ENCODE assay signal across 9 mouse cellular contexts in genomic region chr6:83197345-83198004, GRCm38 (mm10). TPM values are rescaled to one million over a fixed set of nuclear protein-coding genes. Genes with fewer than 3 reads are reported as not detected.
DNase-seq lines count a peak whose midpoint lies in the region; ATAC-seq and TF ChIP-seq lines count a peak whose summit lies in the region.
"Had no signal": no experiment of that assay in that cellular context is flagged by ENCODE, and none has a peak within 500 bp of the region (broad histone marks: within the 10 kb centered on the region; RNA-seq: fewer than 3 reads in every experiment).

No protein-coding gene starts in this region.

- TF ChIP-seq CTCF in forebrain, postnatal 0 days (IDR thresholded peaks at IDR 0.05; ENCODE audit: low read depth), result peak; percentile 59

- H3K27me3 ChIP-seq in neural tube, embryonic 11.5 days (ENCODE audit: control insufficient read depth, insufficient read depth, low read length), result no peaks in the 10 kb centered on the region
- H3K27me3 ChIP-seq in forebrain, postnatal 0 days (ENCODE audit: insufficient read depth, low read length), result no peaks in the 10 kb centered on the region
- no peaks in the 10 kb centered on the region for H3K27me3 ChIP-seq in midbrain, embryonic 16.5 days (ENCODE audit: control insufficient read depth, insufficient read depth, low read depth, low read length)

- H3K27ac ChIP-seq in neural tube, embryonic 11.5 days (ENCODE audit: low read depth, low read length), result no peak overlapping the region
- no peak overlapping the region for H3K27ac ChIP-seq in forebrain, postnatal 0 days (ENCODE audit: low read depth, low read length)
- H3K27ac ChIP-seq in midbrain, embryonic 16.5 days (ENCODE audit: low read length), result no peak overlapping the region

- no peak overlapping the region for H3K4me3 ChIP-seq in neural tube, embryonic 11.5 days (ENCODE audit: low read depth, low read length)
- H3K4me3 ChIP-seq in forebrain, postnatal 0 days (ENCODE audit: low read depth, low read length), result no peak overlapping the region
- H3K4me3 ChIP-seq in midbrain, embryonic 16.5 days (ENCODE audit: low read depth, low read length), result no peak overlapping the region

- DNase-seq in neural tube, embryonic 11.5 days (ENCODE audit: low spot score), result peak; percentile 36
- no peak for DNase-seq in neural tube, embryonic 10.5 days (ENCODE audit: extremely low spot score, low spot score)
- peak; percentile 83 for DNase-seq in cerebellum, adult 11 months
- DNase-seq in forebrain, postnatal 0 days, result peak; percentile 69
- DNase-seq in kidney, postnatal 25 days, result peak; percentile 62 to 72

- peaks cover 24% of the 10 kb centered on the region for H3K36me3 ChIP-seq in neural tube, embryonic 11.5 days (ENCODE audit: control insufficient read depth, insufficient read depth, low read length)
- peaks cover 87% of the 10 kb centered on the region for H3K36me3 ChIP-seq in forebrain, postnatal 0 days (ENCODE audit: insufficient read depth)
- peaks cover 68% of the 10 kb centered on the region for H3K36me3 ChIP-seq in midbrain, embryonic 16.5 days (ENCODE audit: control insufficient read depth, insufficient read depth, low read length)

- H3K9me3 ChIP-seq in neural tube, embryonic 11.5 days (ENCODE audit: control insufficient read depth, low read length), result no peaks in the 10 kb centered on the region
- H3K9me3 ChIP-seq in forebrain, postnatal 0 days (ENCODE audit: low read length), result no peaks in the 10 kb centered on the region
- no peaks in the 10 kb centered on the region for H3K9me3 ChIP-seq in midbrain, embryonic 16.5 days (replicated peaks; ENCODE audit: control insufficient read depth, low read length, poor library complexity, severe bottlenecking)

- H3K4me1 ChIP-seq in neural tube, embryonic 11.5 days (ENCODE audit: control insufficient read depth, insufficient read depth, low read length), result no peaks in the 10 kb centered on the region
- no peaks in the 10 kb centered on the region for H3K4me1 ChIP-seq in forebrain, postnatal 0 days (ENCODE audit: insufficient read depth)
- H3K4me1 ChIP-seq in midbrain, embryonic 16.5 days (ENCODE audit: control insufficient read depth, insufficient read depth, low read length), result no peaks in the 10 kb centered on the region

- H3K9ac ChIP-seq in neural tube, embryonic 11.5 days (ENCODE audit: low read length), result no peak overlapping the region
- no peak overlapping the region for H3K9ac ChIP-seq in forebrain, postnatal 0 days
- H3K9ac ChIP-seq in midbrain, embryonic 16.5 days (ENCODE audit: low read depth, low read length), result 0 out of 2 replicates have a peak overlapping the region, but pooled peaks have one; percentile 7

- WGBS in neural tube, embryonic 11.5 days, result 45% methylated on average over 15 of the region's 15 CpGs
- 45% methylated on average over 15 of the region's 15 CpGs for WGBS in forebrain, postnatal 0 days
- 43% methylated on average over 15 of the region's 15 CpGs for WGBS in midbrain, embryonic 16.5 days

- no peak overlapping the region for H3K4me2 ChIP-seq in neural tube, embryonic 11.5 days (ENCODE audit: low read depth)
- H3K4me2 ChIP-seq in forebrain, postnatal 0 days (ENCODE audit: low read depth), result no peak overlapping the region
- no peak overlapping the region for H3K4me2 ChIP-seq in midbrain, embryonic 16.5 days (ENCODE audit: low read length)

- no peak for ATAC-seq in neural tube, embryonic 11.5 days (ENCODE audit: insufficient read depth, low FRiP score, low TSS enrichment)
- peak; percentile 66 for ATAC-seq in forebrain, postnatal 0 days
- peak; percentile 29; the same call in 1 of the 2 replicates for ATAC-seq in midbrain, embryonic 16.5 days
- ATAC-seq in monocyte, adult 5-6 weeks (replicated peaks; ENCODE audit: insufficient number of reproducible peaks, low FRiP score, low TSS enrichment, poor library complexity, severe bottlenecking), result no peak
- no peak; the same call in 1 of the 2 replicates for ATAC-seq in megakaryocyte-erythroid progenitor cell, adult 5-6 weeks (replicated peaks; ENCODE audit: low FRiP score, low TSS enrichment, poor library complexity, severe bottlenecking)

RNA-seq across cellular contexts. Expression of gene Slc4a5, which starts 22.2 kb away (rescaled TPM):
- polyA plus RNA-seq in neural tube, embryonic 11.5 days (2014; fragmentation: Nextera tagmentation; extraction: Ambion mirVana), result 0.28 and 0.77 TPM in 2 replicates
- total RNA-seq in forebrain, postnatal 0 days (2014; rRNA removed), result 1.3 and 1.7 TPM in 2 replicates
- 0.45 and 1.3 TPM in 2 replicates for polyA plus RNA-seq in forebrain, postnatal 0 days (2015; fragmentation: Nextera tagmentation; extraction: Ambion mirVana)
- 0.40 and 0.49 TPM in 2 replicates for polyA plus RNA-seq in midbrain, embryonic 16.5 days (2015; fragmentation: Nextera tagmentation; extraction: Ambion mirVana)
- total RNA-seq in monocyte, adult 5-6 weeks (2017), result not detected in 3 replicates
- total RNA-seq in megakaryocyte-erythroid progenitor cell, adult 5-6 weeks (2014; fragmentation: Nextera tagmentation), result not detected in 2 replicates
- 0.91 TPM in 1 of 2 replicates, not detected in the other for total RNA-seq in megakaryocyte-erythroid progenitor cell, adult 5-6 weeks (2017)
- total RNA-seq: common myeloid progenitor, adult 5-6 weeks had no signal

RNA-seq across cellular contexts. Expression of gene Dctn1, which starts 31.8 kb away (rescaled TPM):
- polyA plus RNA-seq in neural tube, embryonic 11.5 days (2014; fragmentation: Nextera tagmentation; extraction: Ambion mirVana), result 114 and 125 TPM in 2 replicates
- 97.3 and 126 TPM in 2 replicates for total RNA-seq in forebrain, postnatal 0 days (2014; rRNA removed)
- polyA plus RNA-seq in forebrain, postnatal 0 days (2015; fragmentation: Nextera tagmentation; extraction: Ambion mirVana), result 132 and 152 TPM in 2 replicates
- polyA plus RNA-seq in midbrain, embryonic 16.5 days (2015; fragmentation: Nextera tagmentation; extraction: Ambion mirVana), result 161 and 164 TPM in 2 replicates
- total RNA-seq in monocyte, adult 5-6 weeks (2017), result 39.1 to 65.9 TPM (median 51.0 TPM) in 3 replicates
- total RNA-seq in megakaryocyte-erythroid progenitor cell, adult 5-6 weeks (2014; fragmentation: Nextera tagmentation), result 45.8 and 68.1 TPM in 2 replicates
- total RNA-seq in megakaryocyte-erythroid progenitor cell, adult 5-6 weeks (2017), result 30.5 and 42.4 TPM in 2 replicates

RNA-seq across cellular contexts. Expression of gene 1700003E16Rik, which starts 41.3 kb away (rescaled TPM):
- polyA plus RNA-seq in neural tube, embryonic 11.5 days (2014; fragmentation: Nextera tagmentation; extraction: Ambion mirVana), result 1.4 and 1.5 TPM in 2 replicates
- 17.0 and 17.5 TPM in 2 replicates for total RNA-seq in forebrain, postnatal 0 days (2014; rRNA removed)
- 13.9 and 18.3 TPM in 2 replicates for polyA plus RNA-seq in forebrain, postnatal 0 days (2015; fragmentation: Nextera tagmentation; extraction: Ambion mirVana)
- 11.4 and 16.3 TPM in 2 replicates for polyA plus RNA-seq in midbrain, embryonic 16.5 days (2015; fragmentation: Nextera tagmentation; extraction: Ambion mirVana)
- 0.48 TPM in 1 of 3 replicates, not detected in the others for total RNA-seq in monocyte, adult 5-6 weeks (2017)
- 0.52 TPM in 1 of 2 replicates, not detected in the other for total RNA-seq in megakaryocyte-erythroid progenitor cell, adult 5-6 weeks (2014; fragmentation: Nextera tagmentation)
- total RNA-seq in megakaryocyte-erythroid progenitor cell, adult 5-6 weeks (2017), result not detected in 2 replicates
- total RNA-seq: common myeloid progenitor, adult 5-6 weeks had no signal

RNA-seq across cellular contexts. Expression of gene Wdr54, which starts 41.3 kb away (rescaled TPM):
- 12.2 and 14.5 TPM in 2 replicates for polyA plus RNA-seq in neural tube, embryonic 11.5 days (2014; fragmentation: Nextera tagmentation; extraction: Ambion mirVana)
- total RNA-seq in forebrain, postnatal 0 days (2014; rRNA removed), result 11.1 and 13.4 TPM in 2 replicates
- 19.7 and 24.1 TPM in 2 replicates for polyA plus RNA-seq in forebrain, postnatal 0 days (2015; fragmentation: Nextera tagmentation; extraction: Ambion mirVana)
- polyA plus RNA-seq in midbrain, embryonic 16.5 days (2015; fragmentation: Nextera tagmentation; extraction: Ambion mirVana), result 20.1 and 22.9 TPM in 2 replicates
- 0.11 to 0.29 TPM in 2 of 3 replicates, not detected in the other for total RNA-seq in monocyte, adult 5-6 weeks (2017)
- total RNA-seq in megakaryocyte-erythroid progenitor cell, adult 5-6 weeks (2014; fragmentation: Nextera tagmentation), result 4.5 TPM in 1 of 2 replicates, not detected in the other
- total RNA-seq in megakaryocyte-erythroid progenitor cell, adult 5-6 weeks (2017), result not detected in 2 replicates
- total RNA-seq: common myeloid progenitor, adult 5-6 weeks had no signal

Comparison
In these comparisons a context has a peak if more than half of its experiments do, and no peak if none do; other contexts are left out.
1. ATAC-seq: peak in forebrain, postnatal 0 days (single experiment) and midbrain, embryonic 16.5 days (single experiment); none in neural tube, embryonic 11.5 days (single experiment), monocyte, adult 5-6 weeks (single experiment) and megakaryocyte-erythroid progenitor cell, adult 5-6 weeks (single experiment).
2. RNA of gene 1700003E16Rik, which starts 41.3 kb away (total RNA-seq): 17.0 to 17.5 TPM in forebrain, postnatal 0 days; 0.52 TPM in megakaryocyte-erythroid progenitor cell, adult 5-6 weeks and 0.48 TPM in monocyte, adult 5-6 weeks; every median in the first group is over 10 times any median in the second.